Mouse (Mus musculus) limb, embryonic 14.5 days (tissue): Measurements from ENCODE around the gene 3110009E18Rik. TPM values are rescaled to one million over a fixed set of nuclear protein-coding genes. Genes with fewer than 3 reads are reported as not detected.

Experiments
- ATAC-seq: fragments of 200-750 bp; cut with Nextera tagmentation; 2 replicates; pipeline ENCODE4 v1.8.0; 2017; ENCODE audit warnings: low read depth, moderate number of reproducible peaks, moderate TSS enrichment; ENCODE audit not compliant: low FRiP score
- DNase-seq: peaks from one replicate; pipeline ENCODE4 v3.0.0-alpha.2; 2015; ENCODE audit warnings: low spot score
- H3K27ac ChIP-seq: fragments of 300-500 bp; sonication (generic); replicated peaks from 2 replicates; pipeline ENCODE4 v1.5.1; 2014; ENCODE audit warnings: low read depth, mild to moderate bottlenecking, low read length, moderate library complexity, mixed read lengths
- H3K27me3 ChIP-seq: fragments of 300-500 bp; sonication (generic); 2 replicates; pipeline ENCODE4 v1.6.1; 2014; ENCODE audit warnings: low read length, mixed read lengths; ENCODE audit not compliant: control insufficient read depth, insufficient read depth
- H3K36me3 ChIP-seq: fragments of 300-500 bp; sonication (generic); 2 replicates; pipeline ENCODE4 v1.6.1; 2014; ENCODE audit warnings: mild to moderate bottlenecking, low read length, moderate library complexity, mixed read lengths; ENCODE audit not compliant: control insufficient read depth, insufficient read depth
- H3K4me1 ChIP-seq: fragments of 300-500 bp; sonication (generic); 2 replicates; pipeline ENCODE4 v1.6.1; 2014; ENCODE audit warnings: antibody characterized with exemption, low read length, mixed read lengths; ENCODE audit not compliant: control insufficient read depth, insufficient read depth
- H3K4me2 ChIP-seq: fragments of 300-500 bp; sonication (generic); replicated peaks from 2 replicates; pipeline ENCODE4 v1.6.1; 2014; ENCODE audit warnings: low read depth, mild to moderate bottlenecking, low read length, moderate library complexity; ENCODE audit not compliant: severe bottlenecking
- H3K4me3 ChIP-seq: fragments of 300-500 bp; sonication (generic); replicated peaks from 2 replicates; pipeline ENCODE4 v1.5.1; 2014; ENCODE audit warnings: low read length
- H3K9ac ChIP-seq: fragments of 300-500 bp; sonication (generic); 2 replicates; pipeline ENCODE4 v1.6.1; 2014; ENCODE audit warnings: mild to moderate bottlenecking, low read depth, low read length, moderate library complexity; ENCODE audit not compliant: severe bottlenecking
- H3K9me3 ChIP-seq: fragments of 300-500 bp; sonication (generic); 2 replicates; pipeline ENCODE4 v1.6.1; 2016; ENCODE audit warnings: low read length; ENCODE audit not compliant: control insufficient read depth
- POLR2A ChIP-seq: fragments of 200-500 bp; IDR thresholded peaks from 2 replicates; pipeline ENCODE4 v1.8.0; 2012; ENCODE audit warnings: inconsistent platforms, mild to moderate bottlenecking, moderate library complexity, borderline replicate concordance; ENCODE audit not compliant: insufficient read depth, insufficient read length; ENCODE audit errors: extremely low read depth
- WGBS: fragments of 180-500 bp; shearing (Covaris S2); extraction: QIAGEN DNeasy Blood & Tissue Kit; methylation state at CpG from one replicate; pipeline ENCODE4 v1.1.7; 2014; 5-methylcytosine and 5-hydroxymethylcytosine counted together
- polyA plus RNA-seq, 2 experiments: library from polyadenylated mRNA; depleted of rRNA in 1 of 2; stranded (reverse) in 1 of 2; unstranded in 1 of 2; fragments of >200 nt; fragmentation: Nextera tagmentation in 1 of 2; extraction: Ambion mirVana in 1 of 2; gene quantifications; 2 replicates each; pipeline versions ENCODE4 v1.2.1 to v1.2.3; 2012 to 2014

The 3110009E18Rik gene
- polyA plus RNA-seq, 2 experiments: 11.4 to 20.9 TPM

- no peak overlapping the region for H3K4me2 ChIP-seq
- H3K9me3 ChIP-seq: no peaks in the 10 kb centered on the region
- ATAC-seq: no peak
- H3K27ac ChIP-seq: no peak overlapping the region
- H3K4me3 ChIP-seq: no peak overlapping the region
- no peak for TF ChIP-seq POLR2A
- H3K36me3 ChIP-seq: no peaks in the 10 kb centered on the region
- H3K4me1 ChIP-seq: peaks cover 3% of the 10 kb centered on the region; the same call in 1 of the 2 replicates
- no peak overlapping the region for H3K9ac ChIP-seq
- no peaks in the 10 kb centered on the region for H3K27me3 ChIP-seq
- DNase-seq: no peak
These were observed 26.0 kb downstream of the 3110009E18Rik start for GRCm38 (mm10) chr1:120146994-120147393.

GRCm38 (mm10) chr1:120154232-120154631 is 33.2 kb downstream of the 3110009E18Rik start:
- H3K9me3 ChIP-seq: no peaks in the 10 kb centered on the region
- H3K27me3 ChIP-seq: no peaks in the 10 kb centered on the region
- DNase-seq (peak; percentile 17), ATAC-seq (no peak)
- no peaks in the 10 kb centered on the region for H3K36me3 ChIP-seq
- no peak overlapping the region for H3K4me2 ChIP-seq
- no peak overlapping the region for H3K9ac ChIP-seq
- no peak for TF ChIP-seq POLR2A
- H3K4me1 ChIP-seq: no peaks in the 10 kb centered on the region
- no peak overlapping the region for H3K4me3 ChIP-seq
- no peak overlapping the region for H3K27ac ChIP-seq

GRCm38 (mm10) chr1:120155325-120155724 is 34.3 kb downstream of the 3110009E18Rik start:
- Histone ChIP-seq H3K4me3 (no peak overlapping the region), H3K36me3 (no peaks in the 10 kb centered on the region), H3K4me2 (no peak overlapping the region), H3K9ac (no peak overlapping the region), H3K4me1 (peaks cover 3% of the 10 kb centered on the region; the same call in 1 of the 2 replicates), H3K9me3 (no peaks in the 10 kb centered on the region), H3K27me3 (no peaks in the 10 kb centered on the region), H3K27ac (no peak overlapping the region)
- no peak for DNase-seq
- ATAC-seq: no peak
- 31% methylated on average over 1 of the region's 1 CpGs for WGBS
- no peak for TF ChIP-seq POLR2A

GRCm38 (mm10) chr1:120158474-120159127 is 37.6 kb downstream of the 3110009E18Rik start:
- H3K27me3 ChIP-seq: no peaks in the 10 kb centered on the region
- no peak overlapping the region for H3K4me2 ChIP-seq
- WGBS: 83% methylated on average over 9 of the region's 9 CpGs
- no peak overlapping the region for H3K4me3 ChIP-seq
- peaks cover 3% of the 10 kb centered on the region; the same call in 1 of the 2 replicates for H3K4me1 ChIP-seq
- DNase-seq (no peak), ATAC-seq (no peak)
- no peaks in the 10 kb centered on the region for H3K36me3 ChIP-seq
- H3K27ac ChIP-seq: no peak overlapping the region
- no peak overlapping the region for H3K9ac ChIP-seq
- H3K9me3 ChIP-seq: 0 out of 2 replicates have a peak, but pooled peaks cover 6% of the 10 kb centered on the region
- TF ChIP-seq POLR2A: no peak

GRCm38 (mm10) chr1:120161502-120161901 is 40.5 kb downstream of the 3110009E18Rik start:
- TF ChIP-seq POLR2A: no peak
- 0 out of 2 replicates have a peak, but pooled peaks cover 6% of the 10 kb centered on the region for H3K9me3 ChIP-seq
- H3K27me3 ChIP-seq: no peaks in the 10 kb centered on the region
- H3K4me1 ChIP-seq: peaks cover 3% of the 10 kb centered on the region; the same call in 1 of the 2 replicates
- H3K4me3 ChIP-seq: no peak overlapping the region
- 89% methylated on average over 5 of the region's 5 CpGs for WGBS
- H3K36me3 ChIP-seq: no peaks in the 10 kb centered on the region
- no peak for DNase-seq
- H3K9ac ChIP-seq: no peak overlapping the region
- ATAC-seq: no peak
- H3K27ac ChIP-seq: no peak overlapping the region
- H3K4me2 ChIP-seq: no peak overlapping the region
